Mouse (Mus musculus) common myeloid progenitor, adult 5-6 weeks (primary cell): Measurements from ENCODE around the gene Dab1. TPM values are rescaled to one million over a fixed set of nuclear protein-coding genes. Genes with fewer than 3 reads are reported as not detected.

ENCODE experiments used
- ATAC-seq: replicated peaks from 2 replicates; pipeline ENCODE4 v1.8.0; 2016; ENCODE audit warnings: low read depth, mild to moderate bottlenecking, moderate TSS enrichment, inconsistent platforms; ENCODE audit not compliant: poor library complexity, severe bottlenecking
- total RNA-seq: library from RNA; stranded (forward); fragments of 200-1000, 187-1606 nt; gene quantifications from 2 replicates; pipeline ENCODE4 v1.2.3, GENCODE M21; 2017

Gene Dab1
- total RNA-seq, 1 experiment from 2014 or later, result not detected

DNA sequence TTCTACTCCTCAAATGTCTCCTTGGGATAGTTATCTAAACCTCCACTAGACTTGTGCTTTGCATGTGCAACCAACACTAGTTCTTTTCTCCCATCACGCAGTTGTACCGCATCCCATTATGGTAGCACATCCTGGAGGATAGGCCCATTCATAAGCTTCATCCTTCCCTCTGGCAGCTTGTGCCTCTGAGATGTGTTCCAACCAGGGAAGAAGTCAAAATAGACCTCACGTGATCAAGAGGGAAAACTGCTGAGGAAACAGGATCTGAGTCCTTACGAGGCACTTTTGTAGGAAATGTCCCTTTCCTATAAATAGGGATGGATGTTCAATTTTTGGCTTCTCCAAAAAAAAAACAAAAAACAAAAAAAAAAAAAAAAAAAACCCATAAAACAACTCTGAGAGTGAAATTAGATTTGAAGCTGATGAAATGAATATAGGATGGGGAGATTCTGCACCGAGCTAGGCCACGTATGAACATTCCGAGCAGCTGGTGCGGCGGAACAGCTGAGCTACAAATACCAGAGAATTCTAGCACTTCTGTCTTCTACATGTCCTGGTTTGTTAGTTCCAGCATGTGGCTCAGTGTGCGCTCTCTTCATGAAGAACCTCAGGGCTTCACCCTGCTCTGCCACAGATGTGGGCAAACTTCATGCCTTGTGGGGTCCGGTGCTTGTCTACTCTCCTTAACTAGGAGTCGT lies 802.0 kb downstream of the Dab1 start:
- no peak for ATAC-seq

DNA sequence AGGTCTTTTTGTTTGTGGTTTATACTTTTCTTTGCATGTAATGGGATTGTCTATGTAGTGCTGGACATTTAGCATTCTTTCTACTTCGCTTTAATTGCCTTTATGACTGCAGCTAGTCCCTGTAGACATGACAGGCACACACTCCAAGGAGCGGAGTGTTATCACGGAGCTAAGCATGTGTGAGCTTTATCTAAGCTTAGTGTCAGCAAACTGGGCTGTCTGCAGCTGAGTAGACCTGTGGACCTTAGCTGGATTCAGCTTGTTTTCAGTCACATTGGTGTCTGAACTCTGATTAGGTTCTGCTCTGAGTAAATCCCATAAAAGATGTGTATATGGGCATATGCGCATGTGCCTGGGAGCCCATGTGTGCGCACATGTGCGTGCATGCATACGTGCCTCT lies 810.0 kb downstream of the Dab1 start:
- ATAC-seq, result no peak

DNA sequence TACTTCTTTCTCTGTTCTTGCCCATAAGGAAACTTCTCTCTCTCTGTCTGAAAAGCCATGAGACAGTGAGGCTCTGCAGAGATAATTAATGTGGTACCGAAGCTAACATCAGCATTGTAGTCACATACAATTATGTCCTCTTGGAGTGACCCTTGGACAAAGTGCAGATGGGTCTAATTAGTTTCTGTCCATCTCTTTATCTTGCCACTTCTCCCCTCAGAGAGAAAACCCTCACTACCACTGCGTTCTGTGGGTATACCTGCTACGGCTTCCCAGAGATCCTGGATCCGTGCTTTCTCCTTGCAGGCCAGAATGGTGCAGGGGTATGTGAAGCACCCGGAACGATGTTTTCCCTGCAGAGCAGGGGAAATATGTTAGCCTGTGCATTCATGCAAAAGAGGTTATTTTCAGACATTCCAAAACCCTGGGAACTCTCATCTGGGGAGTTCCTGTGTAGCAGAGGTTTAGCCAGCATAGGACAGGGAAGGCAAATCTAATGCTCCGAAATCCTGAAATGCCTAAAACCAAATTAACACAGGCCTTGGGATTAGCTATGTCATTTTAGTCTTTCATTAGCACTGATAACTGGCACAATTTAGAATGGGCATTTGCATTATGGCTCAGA lies 812.2 kb downstream of the Dab1 start:
- no peak for ATAC-seq

DNA sequence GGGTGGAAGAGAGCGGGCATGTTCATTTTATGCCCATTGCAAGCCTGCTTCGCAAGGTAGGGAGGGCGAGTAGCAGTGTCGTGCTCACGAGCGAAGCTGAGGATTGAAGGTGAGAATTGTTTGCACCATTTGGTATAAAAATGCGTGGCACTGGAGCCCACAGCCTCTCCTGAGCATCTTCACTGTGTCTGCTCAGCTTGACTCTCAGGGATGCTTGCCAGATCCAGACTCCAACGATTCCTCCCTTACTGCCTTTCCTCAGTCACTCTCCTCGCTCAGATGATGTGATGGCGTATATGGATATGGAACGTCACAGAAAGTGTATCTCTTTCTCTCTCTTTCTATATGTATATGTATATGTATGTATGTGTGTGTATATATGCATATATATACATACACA lies 813.0 kb downstream of the Dab1 start:
- ATAC-seq, result no peak

DNA sequence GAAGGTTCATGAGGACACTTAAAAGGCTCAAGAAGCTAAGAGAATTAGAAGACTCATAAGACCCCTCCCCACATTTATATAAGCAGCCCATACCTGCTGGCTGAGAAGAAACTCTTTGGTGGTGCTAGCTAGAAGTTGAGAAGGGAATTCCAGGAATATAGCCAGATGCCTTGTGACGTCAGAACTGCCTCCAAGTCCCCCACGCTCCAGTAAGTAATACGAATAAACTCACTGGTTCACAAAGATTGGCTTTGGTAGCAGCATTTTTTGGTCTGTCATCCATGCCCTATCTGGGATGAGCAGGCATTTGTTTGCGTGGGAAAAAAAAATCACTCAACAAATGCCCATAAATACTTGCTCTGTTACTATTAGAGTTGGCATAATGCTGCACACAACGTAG lies 816.6 kb downstream of the Dab1 start:
- no peak for ATAC-seq

DNA sequence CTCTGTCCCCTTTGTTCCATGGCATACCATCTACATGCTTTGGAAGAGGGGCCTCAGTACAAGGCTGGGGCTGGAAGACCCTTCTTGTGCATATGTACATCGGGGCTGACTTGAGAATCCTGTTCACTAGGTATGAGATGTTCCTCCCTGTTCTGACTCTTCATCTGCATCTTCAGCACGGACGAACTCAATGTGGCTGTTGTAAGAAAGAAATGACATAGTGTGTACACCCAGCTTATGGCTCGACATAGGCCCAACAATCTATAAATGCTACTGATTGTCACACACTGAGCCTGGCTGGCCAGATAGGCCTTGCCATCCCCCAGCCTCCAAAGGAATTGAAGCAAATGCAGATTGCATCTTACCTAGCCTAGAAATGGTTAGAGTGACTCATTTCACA lies 817.3 kb downstream of the Dab1 start:
- ATAC-seq, result no peak

DNA sequence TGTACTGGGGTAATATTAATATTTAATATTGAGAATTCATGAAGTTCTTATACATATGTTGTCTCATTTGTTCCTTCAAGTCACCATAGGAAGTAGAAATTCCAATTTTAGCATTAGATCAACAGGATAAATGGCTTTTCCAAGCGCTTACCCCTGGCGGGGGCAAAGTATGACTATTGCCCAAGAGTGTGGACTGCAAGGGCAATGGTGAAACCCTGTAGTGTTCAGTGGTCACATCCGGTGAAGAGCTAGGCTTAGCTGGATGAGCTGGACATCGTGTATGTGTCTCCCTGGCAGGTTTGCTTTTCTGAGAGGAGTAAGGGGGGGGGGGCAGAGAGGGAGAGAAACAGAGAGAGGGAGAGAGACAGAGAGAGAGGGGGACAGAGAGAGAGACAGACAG lies 819.6 kb downstream of the Dab1 start:
- ATAC-seq, result no peak

DNA sequence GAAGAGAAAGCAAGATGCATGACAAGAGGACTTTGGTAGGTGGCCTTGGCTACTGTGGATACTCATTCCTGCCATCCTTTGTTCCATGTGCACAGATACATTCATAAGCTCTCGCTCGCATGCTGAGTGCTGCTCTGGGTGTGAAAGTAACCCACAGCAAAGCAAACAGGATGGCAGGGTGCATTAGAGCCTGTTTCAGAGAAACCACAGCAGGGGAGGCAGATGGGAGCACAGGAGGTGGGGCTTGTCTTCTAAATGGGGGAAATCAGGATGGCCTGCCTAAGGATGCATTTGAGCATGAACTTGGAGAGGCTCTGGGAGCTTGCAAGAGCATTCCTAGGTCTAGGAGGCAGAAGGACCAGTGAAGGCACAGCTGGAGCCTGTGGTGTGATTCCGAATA lies 820.5 kb downstream of the Dab1 start:
- ATAC-seq, result no peak

DNA sequence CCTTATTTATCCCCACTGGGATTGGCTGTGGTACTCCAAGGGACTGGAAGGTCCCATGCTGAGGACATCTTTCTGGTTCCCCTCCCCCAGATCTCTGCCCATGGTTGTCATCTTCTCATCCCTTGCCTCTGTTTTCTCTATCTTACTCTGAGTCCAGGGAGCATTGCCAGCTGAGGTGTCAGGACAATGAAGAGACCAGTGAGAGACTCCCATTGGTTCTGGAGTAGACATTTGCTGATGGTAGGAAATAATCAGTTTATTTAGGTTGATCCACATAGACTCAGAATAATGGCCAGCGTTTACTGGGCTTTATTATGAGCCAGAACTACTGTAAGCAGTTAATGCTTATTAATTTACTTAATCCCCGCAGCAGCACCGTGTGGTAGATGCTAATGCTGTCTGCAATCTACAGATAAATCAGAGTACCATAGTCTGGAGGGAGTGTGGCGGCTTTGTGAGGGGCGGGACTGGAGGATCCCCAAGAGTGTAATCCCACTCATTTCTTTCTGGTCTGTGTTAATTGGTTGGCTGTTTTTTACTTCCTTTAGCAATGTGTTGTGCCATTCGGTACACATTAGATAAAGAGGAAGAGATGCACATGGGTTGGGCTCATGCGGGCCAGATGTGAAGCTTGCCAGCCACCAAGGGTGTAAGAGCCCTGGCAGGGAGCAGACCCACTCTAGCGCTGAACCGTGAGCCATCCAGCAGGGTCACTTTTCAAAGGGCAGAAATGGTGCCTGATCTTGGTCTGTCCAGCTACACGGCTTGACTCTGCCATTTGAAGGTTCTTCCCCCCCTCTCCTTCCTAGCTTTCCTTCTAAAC lies 824.0 kb downstream of the Dab1 start:
- no peak for ATAC-seq

DNA sequence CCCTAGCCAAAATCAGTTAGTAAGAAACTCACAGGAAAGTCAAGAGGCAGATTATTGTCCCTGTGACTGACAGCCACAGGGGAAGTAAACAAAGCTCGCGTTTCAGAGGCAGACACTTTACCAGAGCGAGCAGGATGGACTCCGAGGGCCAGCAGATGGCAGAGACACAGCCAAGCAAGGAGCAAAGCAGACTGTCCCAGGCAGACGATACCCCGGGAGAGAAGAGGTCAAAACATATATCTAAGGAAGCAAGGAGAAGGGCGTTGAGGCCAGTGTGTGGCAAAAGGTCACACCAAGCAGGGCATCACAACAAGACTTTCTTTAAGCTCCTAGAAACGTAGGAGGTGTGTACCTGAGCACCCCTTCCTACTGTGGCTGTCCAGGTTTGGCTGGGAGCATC lies 824.6 kb downstream of the Dab1 start:
- no peak for ATAC-seq

DNA sequence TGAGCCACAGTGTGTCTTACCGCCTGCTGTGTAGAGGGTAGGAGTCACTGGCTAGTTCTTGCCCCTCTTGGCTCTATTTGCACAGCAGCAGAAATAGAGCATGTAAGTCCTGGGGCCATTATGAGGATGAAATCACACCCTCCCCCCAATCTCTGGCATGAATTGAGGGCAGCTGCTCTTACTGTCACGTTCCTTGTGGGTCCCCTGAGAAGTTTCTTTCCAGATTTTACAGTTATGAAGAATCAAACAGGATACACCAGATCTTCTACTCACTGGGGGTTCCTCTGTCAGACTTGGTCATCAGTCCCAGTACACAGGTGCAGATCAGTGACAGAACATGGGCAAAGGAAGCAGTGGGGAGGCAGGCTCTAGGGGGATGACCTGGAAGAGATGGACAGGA lies 825.8 kb downstream of the Dab1 start:
- ATAC-seq, result no peak

DNA sequence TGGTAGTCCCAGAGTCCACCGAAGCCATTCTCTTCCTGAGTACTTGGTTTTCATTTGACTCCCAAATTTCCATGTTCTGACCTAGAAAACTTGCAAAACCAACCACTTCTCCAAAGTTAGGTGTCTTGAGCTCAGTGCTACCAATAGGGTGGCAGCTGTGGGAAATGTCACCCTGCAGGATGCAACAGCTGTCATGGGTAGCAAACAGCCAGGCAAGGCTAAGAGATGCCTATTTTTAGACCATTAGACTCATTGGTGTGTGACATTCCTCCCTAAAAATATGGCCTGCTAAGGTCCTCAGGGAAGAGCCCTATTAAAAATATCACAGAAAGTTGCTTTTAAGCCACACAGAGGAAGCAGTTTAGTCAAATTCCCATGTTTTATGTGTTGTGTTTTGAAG lies 829.0 kb downstream of the Dab1 start:
- no peak for ATAC-seq

DNA sequence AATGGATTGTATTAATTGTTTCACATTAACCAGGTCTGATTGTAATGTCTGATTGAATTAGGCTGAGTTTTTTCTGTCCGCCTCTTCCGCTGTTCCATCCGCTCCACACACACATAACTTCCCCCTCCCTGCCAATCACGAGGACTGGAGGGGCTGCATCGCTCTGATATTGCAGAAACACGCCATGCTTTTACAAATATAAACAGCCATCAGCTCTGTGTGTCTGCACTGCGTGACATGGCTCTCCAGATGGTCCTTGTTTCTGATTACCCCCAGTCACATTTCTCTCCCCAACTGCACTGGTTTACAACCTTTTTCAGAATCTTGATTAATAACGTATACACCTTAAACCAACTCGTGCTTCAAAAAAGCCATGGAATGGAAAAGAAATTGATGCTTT lies 831.5 kb downstream of the Dab1 start:
- ATAC-seq, result no peak

DNA sequence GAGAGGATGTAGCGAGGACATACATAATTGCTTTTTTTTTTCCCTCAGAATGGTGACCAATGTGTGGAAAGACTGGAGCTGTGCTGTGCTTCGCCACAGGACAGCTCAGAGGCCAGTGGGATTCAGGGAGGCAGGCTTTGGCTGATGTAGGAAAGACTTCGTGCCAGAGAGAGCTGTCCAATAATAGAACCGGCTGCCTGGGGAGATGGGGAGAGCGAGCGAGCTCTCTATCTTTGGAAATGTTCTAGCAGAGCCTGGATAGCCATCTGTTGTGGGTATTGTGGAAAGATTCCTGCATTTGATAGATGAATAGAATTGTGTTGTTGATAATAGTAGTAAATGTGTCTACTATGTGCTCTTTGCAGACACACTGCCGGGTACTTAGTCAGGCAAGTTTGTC lies 833.4 kb downstream of the Dab1 start:
- ATAC-seq, result no peak

DNA sequence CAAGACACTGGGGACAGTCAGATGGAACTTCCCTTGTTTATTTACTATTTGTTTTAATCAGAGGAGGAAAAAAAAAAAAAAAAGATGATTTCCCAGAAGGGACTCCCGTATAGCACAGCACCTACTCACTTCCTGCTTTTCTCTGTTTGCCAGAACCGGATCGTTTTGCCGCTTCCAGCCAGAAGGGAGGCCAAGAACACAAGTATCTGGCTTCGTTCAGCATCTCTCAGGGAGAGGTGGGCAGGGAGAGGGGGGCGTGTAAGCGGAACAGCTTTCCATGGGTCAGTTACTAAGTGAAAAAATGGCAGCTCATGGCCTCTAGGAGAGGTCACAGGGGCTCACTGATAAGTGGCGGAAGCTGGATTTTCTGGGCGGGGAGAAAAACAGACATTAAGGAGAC lies 836.0 kb downstream of the Dab1 start:
- ATAC-seq, result no peak

DNA sequence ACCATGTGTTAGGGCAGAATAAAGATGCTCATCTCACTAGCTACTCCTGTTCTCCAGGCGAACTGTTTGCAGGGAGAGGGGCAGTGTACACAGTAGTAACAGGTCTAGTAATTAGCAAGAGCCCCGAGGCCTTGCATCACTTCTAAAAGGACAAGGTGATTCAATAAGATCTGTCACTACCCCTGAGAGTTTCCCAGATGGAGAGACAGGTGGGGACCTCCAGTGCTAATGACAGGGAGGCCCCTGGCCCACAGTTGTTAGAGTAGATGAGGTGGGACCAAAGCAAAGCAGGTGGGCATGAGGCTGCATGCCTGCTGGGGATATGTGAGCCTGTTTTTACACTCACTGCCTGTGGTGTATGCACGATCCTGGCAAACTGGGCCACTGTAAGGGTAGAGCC lies 836.6 kb downstream of the Dab1 start:
- no peak for ATAC-seq

DNA sequence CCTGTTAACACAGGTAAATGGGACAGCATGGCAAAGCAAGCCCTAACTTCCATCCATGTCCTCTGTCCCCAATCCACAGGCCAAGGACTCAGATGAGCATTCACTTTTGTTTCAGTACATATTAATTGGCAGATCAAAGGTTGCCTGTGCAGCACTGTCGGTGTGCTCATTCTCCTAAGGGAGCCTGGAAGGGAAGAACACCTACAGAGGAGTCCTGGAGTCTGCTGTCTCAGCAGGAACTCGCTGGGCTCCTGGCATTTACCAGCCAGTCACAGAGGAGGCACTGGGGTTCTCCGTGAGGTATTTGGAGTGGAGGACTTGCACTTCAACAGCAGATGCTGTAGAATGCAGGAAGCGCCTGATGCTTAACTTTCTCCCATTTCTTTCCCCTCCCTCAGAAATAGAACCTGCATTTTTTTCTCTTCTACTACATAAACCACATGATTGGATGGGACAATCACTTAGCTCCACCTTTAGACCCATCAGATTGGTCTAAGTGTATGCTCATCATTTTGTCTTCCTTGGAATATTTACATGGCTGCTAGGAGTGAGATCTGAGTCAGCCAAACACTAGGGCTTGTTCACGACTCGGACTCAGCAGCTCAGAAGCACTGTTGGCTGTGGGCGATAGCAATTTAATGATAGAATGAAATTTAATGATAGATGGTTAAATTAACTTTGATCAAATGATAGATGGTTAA lies 837.2 kb downstream of the Dab1 start:
- no peak for ATAC-seq

DNA sequence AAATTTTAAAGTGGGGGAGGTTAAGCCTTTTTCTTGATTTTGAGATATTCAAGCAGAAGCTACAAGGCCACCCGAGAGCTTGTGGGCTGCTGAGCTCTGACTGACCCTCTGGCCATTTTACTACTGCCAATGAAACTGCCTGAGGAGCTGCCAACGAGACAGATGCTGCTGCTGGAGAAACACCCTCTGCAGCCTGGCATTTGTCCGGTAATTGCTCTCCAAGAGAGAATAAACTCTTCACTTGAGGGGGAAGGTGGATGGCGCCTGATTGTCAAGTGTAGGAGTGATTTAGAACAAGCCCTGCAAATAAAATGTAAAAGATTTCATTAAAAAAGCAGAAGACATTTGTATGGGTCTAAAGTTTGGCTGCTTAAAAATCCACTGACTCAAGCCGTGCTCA lies 839.6 kb downstream of the Dab1 start:
- ATAC-seq, result no peak

DNA sequence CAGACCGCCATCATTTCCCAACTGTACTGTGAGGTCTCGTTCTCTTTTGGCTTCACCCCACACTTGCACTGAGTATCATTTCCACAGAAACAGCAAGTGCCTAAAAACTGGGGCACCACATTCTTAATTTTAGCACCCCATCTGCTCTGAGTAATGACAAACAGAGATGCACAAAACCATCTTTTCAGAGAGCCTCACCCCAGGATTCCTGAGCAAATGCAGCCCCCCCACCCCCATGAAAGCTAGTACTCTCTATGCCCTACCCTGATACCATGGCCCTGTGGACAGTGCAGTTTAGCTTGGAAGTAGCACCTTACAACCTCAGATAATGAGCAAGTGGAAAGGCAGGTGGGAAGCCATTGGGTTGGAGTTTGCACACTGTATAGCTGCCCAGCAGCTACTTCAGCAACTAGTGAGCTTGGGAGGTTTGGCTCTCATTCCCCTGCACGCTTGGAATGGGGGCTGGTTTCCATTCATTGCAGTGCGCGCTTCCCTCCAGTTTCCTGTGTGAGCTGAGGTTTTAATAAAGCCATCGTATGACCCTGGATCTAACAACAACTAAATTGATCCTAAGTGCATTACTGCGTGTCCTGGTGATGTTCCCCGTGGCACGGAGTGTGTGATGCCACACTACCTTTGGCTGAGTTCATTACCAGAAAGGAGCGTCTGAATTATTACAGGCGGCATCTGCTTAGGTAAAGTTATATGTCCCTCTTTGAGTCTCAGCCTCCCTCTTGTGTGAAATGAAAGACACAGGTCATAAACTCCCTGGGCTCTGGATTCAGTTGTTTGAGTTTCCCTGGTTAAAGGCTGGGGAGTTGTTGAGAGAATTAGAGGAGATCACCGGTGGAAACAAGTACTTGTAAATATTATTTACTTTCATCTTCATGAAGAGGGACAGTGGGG lies 842.2 kb downstream of the Dab1 start:
- no peak for ATAC-seq
